Mouse (Mus musculus) C2C12 (cell line): Measurements from ENCODE around the gene Map10.

ENCODE experiments used
- CEBPB ChIP-seq: IDR thresholded peaks from one replicate; pipeline ENCODE4 v1.6.1; 2011; ENCODE audit warnings: low read depth, mild to moderate bottlenecking, control low read depth, moderate library complexity
- MAX ChIP-seq: IDR thresholded peaks from one replicate; pipeline ENCODE4 v1.6.1; 2011; ENCODE audit warnings: mild to moderate bottlenecking, control low read depth

DNA sequence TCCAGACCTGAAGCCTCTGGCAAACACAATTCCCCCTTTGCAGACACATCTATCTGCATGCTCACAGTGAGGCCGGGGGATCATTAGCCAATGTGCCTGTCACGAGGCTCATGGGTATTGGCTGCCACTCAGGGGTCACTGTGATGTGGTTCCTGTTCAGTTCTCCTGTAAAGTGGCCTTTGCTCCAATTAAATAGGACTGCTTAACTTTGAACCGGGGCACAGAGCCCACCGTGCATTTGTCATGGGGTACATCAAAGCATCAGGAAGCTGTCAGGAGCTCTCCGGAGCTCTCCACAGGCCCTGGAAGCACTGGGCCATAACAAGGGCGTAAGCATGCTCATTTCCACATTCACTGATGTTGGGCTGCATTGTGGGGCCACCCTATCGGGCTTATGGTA, 47.0 kb downstream of the Map10 start:
- TF ChIP-seq MAX = no peak
- TF ChIP-seq CEBPB = no peak
